Mouse (Mus musculus) liver, embryonic 11.5 days (tissue): ENCODE results near the gene Retreg1. TPM values are rescaled to one million over a fixed set of nuclear protein-coding genes. Genes with fewer than 3 reads are reported as not detected.

ENCODE experiments used
- ATAC-seq: fragments of 200-750 bp; cut with Nextera tagmentation; replicated peaks from 2 replicates; pipeline ENCODE4 v1.8.0; 2017; ENCODE audit warnings: moderate number of reproducible peaks, mild to moderate bottlenecking, moderate TSS enrichment, moderate library complexity; ENCODE audit not compliant: low FRiP score
- DNase-seq: peaks from one replicate; pipeline ENCODE4 v3.0.0-alpha.2; 2017; ENCODE audit warnings: low spot score
- H3K27ac ChIP-seq: fragments of 300-500 bp; sonication (generic); 2 replicates; pipeline ENCODE4 v1.5.1; 2014; ENCODE audit warnings: mild to moderate bottlenecking, low read depth, low read length, control low read depth
- H3K27me3 ChIP-seq: fragments of 300-500 bp; sonication (generic); replicated peaks from 2 replicates; pipeline ENCODE4 v1.6.1; 2014; ENCODE audit warnings: low read length, mixed read lengths; ENCODE audit not compliant: control insufficient read depth, insufficient read depth
- H3K36me3 ChIP-seq: fragments of 300-500 bp; sonication (generic); 2 replicates; pipeline ENCODE4 v1.6.1; 2014; ENCODE audit warnings: mild to moderate bottlenecking, low read length, moderate library complexity, mixed read lengths; ENCODE audit not compliant: control insufficient read depth, insufficient read depth
- H3K4me1 ChIP-seq: fragments of 300-500 bp; sonication (generic); replicated peaks from 2 replicates; pipeline ENCODE4 v1.6.1; 2014; ENCODE audit warnings: low read length, mixed read lengths; ENCODE audit not compliant: control insufficient read depth, insufficient read depth
- H3K4me2 ChIP-seq: fragments of 300-500 bp; sonication (generic); 2 replicates; pipeline ENCODE4 v1.6.1; 2014; ENCODE audit warnings: mild to moderate bottlenecking, control low read depth, moderate library complexity
- H3K4me3 ChIP-seq: fragments of 300-500 bp; sonication (generic); 2 replicates; pipeline ENCODE4 v1.5.1; 2014; ENCODE audit warnings: low read depth, low read length, control low read depth
- H3K9ac ChIP-seq: fragments of 300-500 bp; sonication (generic); 2 replicates; pipeline ENCODE4 v1.6.1; 2014; ENCODE audit warnings: low read depth, low read length, control low read depth
- H3K9me3 ChIP-seq: fragments of 300-500 bp; sonication (generic); 2 replicates; pipeline ENCODE4 v1.6.1; 2016; ENCODE audit warnings: low read length, inconsistent platforms, mixed read lengths; ENCODE audit not compliant: control insufficient read depth
- WGBS: fragments of 180-500 bp; shearing (Covaris S2); extraction: QIAGEN DNeasy Blood & Tissue Kit; methylation state at CpG from one replicate; pipeline ENCODE4 v1.1.7; 2014; 5-methylcytosine and 5-hydroxymethylcytosine counted together
- polyA plus RNA-seq: library from polyadenylated mRNA; unstranded; fragments of >200 nt; fragmentation: Nextera tagmentation; extraction: Ambion mirVana; gene quantifications from 2 replicates; pipeline ENCODE4 v1.2.1, GENCODE M21; 2014

The Retreg1 gene
- polyA plus RNA-seq, 1 experiment from 2014 or later: 1.3 TPM

DNA sequence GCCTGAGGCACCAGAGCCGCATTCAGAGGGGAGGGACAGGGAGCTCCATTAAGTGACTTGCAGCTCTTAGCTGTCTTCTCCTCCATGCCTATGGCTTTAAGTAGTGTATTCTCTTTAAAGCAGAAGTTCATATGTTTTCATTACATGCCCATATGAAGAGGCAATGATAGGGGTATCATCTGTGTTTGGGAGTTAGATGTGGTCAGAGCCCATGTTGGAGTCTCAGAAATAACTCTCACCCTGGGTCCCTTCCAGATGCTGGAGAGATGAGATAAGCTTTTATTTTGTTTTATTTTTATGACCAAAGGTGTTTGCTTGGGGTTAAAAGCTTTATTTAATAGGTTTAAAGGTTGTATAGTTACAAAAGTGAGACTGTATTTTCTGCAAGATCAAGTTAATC is 67.9 kb downstream of the Retreg1 start:
- no peak overlapping the region for H3K27ac ChIP-seq

DNA sequence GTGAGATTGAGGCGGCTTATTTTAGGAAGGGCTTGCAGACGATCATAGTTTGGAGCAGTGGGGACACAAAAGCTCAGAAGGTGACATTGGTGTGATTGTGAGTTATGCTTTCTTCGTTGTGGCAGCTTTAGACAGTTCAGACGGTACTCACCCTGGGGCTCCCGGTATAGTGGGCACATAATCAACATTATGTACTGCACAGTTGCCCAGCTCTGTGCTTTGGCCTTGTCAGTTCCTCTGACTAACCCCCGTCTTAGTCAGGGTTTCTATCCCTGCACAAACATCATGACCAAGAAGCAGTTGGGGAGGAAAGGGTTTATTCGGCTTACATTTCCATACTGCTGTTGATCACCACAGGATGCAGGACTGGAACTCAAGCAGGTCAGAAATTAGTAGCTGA is 69.9 kb downstream of the Retreg1 start:
- Histone ChIP-seq H3K36me3 (no peaks in the 10 kb centered on the region), H3K27ac (no peak overlapping the region)

More for the DNA sequence above, 67.9 kb downstream of the Retreg1 start:
- 81% methylated on average over 1 of the region's 1 CpGs for WGBS
- Histone ChIP-seq H3K4me3 (no peak overlapping the region), H3K27me3 (no peaks in the 10 kb centered on the region), H3K4me2 (no peak overlapping the region; the same call in 1 of the 2 replicates), H3K9me3 (no peaks in the 10 kb centered on the region), H3K36me3 (no peaks in the 10 kb centered on the region), H3K9ac (no peak overlapping the region), H3K4me1 (peaks cover 9% of the 10 kb centered on the region)
- ATAC-seq (no peak), DNase-seq (no peak)

DNA sequence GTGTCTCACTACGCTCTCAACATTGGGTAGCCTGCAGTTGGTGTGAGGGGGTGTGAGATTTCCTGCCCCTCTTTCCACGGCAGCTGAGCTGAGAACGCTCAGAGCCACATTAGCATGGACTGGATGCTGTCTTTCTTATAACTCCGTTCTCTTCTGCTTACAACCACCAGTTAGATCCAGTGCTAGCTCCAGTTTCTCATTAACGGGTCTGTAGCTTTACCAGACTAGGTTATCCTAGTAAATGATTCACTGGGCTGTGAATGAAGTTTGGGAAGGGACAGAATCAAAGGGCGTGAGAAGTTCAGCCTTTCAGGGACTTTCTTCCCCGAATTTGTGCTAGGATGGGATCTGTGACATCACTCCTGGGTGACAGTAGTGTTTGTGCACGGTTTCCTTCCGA is 70.7 kb downstream of the Retreg1 start:
- 70% methylated on average over 9 of the region's 9 CpGs for WGBS
- H3K9ac ChIP-seq: no peak overlapping the region

More for the DNA sequence above, 69.9 kb downstream of the Retreg1 start:
- ATAC-seq (no peak), DNase-seq (no peak)
- Histone ChIP-seq H3K9ac (no peak overlapping the region), H3K4me3 (no peak overlapping the region), H3K9me3 (no peaks in the 10 kb centered on the region), H3K4me2 (no peak overlapping the region), H3K27me3 (no peaks in the 10 kb centered on the region), H3K4me1 (peaks cover 9% of the 10 kb centered on the region)
- 81% methylated on average over 7 of the region's 7 CpGs for WGBS

DNA sequence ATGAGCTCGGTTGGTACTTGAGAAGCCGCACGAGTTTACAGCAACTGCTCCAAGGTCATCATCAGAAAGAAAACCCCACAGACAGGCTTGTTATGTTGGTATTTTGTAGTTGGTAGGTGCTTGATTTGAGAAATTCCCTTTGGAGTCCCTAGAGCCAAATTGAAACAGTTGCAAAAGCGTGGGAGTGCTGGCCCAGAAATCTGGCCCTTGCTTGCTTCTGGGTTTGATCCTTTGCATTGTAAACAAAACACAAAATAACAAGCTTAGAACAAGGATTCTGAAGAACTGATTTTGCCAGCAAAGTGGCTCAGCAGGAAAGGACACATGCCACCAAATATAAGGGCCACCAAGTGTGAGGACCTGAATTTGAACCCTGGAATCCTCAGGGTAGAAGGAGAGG is 71.2 kb downstream of the Retreg1 start:
- Histone ChIP-seq H3K27ac (no peak overlapping the region), H3K4me2 (no peak overlapping the region), H3K27me3 (no peaks in the 10 kb centered on the region), H3K36me3 (no peaks in the 10 kb centered on the region), H3K9me3 (no peaks in the 10 kb centered on the region), H3K4me1 (peaks cover 9% of the 10 kb centered on the region), H3K9ac (no peak overlapping the region), H3K4me3 (no peak overlapping the region)
- no peak for ATAC-seq
- 80% methylated on average over 4 of the region's 4 CpGs for WGBS
- DNase-seq: no peak

More for the DNA sequence above, 70.7 kb downstream of the Retreg1 start:
- Histone ChIP-seq H3K9me3 (no peaks in the 10 kb centered on the region), H3K27ac (no peak overlapping the region), H3K36me3 (no peaks in the 10 kb centered on the region), H3K4me1 (peaks cover 9% of the 10 kb centered on the region), H3K4me3 (no peak overlapping the region), H3K4me2 (no peak overlapping the region), H3K27me3 (no peaks in the 10 kb centered on the region)
- ATAC-seq (no peak), DNase-seq (no peak)

DNA sequence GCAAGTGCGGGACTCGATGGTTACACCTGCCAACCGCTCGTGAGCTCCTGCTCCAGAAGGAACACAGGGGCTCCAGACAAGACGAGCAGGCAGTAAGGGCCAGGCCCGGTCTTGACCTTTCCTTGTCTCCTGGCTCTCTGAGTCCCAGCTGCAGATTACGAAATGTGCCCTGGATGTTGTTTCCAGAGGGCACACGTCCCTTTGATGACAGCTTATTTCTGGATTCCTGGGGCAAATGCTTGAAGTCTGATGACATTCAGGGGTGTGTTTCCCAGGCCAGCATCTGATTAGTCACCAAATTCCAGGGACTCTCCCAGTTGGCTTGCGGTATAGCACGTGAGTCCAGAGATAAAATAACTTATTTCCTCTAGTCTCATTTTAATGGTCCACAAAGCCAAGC is 72.0 kb downstream of the Retreg1 start:
- Histone ChIP-seq H3K27me3 (no peaks in the 10 kb centered on the region), H3K4me2 (no peak overlapping the region), H3K27ac (no peak overlapping the region), H3K4me3 (no peak overlapping the region), H3K9ac (no peak overlapping the region), H3K36me3 (no peaks in the 10 kb centered on the region), H3K4me1 (peaks cover 7% of the 10 kb centered on the region), H3K9me3 (no peaks in the 10 kb centered on the region)
- no peak for DNase-seq
- 61% methylated on average over 10 of the region's 10 CpGs for WGBS
- no peak for ATAC-seq

DNA sequence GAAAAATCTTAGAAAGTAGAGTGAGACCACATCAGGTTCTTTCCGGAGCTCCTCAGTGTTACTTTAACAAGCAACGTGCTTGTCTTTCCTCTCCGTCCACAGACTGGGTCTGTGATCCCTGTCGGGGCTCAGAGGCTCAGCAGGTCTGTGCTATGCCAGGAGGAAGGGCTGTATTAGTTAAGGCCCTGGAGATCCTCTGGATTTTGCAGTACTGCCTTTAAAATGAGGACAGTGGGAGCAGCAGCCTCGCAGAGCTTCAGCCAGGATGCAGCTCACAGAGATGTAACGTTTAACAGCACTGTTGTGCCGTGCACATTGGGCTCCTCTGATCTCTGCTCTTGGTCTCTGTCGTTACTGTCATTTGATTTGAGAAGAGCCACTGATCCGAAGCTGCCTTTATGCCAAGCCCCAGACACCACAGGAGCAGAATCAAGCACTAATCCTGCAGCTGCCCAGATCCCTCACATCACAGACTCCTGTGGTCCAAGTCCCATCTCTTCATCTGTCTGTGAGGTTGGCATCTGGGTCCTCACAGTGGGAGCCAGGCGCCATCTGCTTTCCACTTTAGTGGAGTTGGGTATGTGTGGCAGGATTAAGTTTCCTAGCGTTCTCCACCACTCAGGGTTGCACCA is 72.7 kb downstream of the Retreg1 start:
- Histone ChIP-seq H3K9ac (no peak overlapping the region), H3K4me2 (no peak overlapping the region)
- DNase-seq: no peak

DNA sequence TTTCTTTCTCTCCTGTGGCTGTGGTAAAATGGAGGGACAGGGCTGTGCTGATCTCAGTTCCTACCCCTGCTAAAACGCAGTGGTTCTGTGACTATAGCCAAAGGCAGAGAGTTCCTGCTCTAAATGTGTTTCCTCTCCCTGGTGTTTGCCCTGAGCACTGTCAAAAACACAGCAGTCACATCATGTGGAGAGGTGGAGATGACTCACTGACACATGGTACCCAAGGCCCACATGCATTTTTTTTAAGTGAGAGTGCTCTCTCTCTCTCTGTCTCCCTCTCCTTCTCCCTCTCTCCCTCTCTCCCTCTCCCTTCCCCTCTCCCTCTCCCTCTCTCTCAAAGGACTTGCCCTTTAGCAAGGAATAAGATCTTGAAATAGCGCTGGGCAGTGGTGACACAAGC is 73.3 kb downstream of the Retreg1 start:
- ATAC-seq (no peak), DNase-seq (no peak)
- no peak overlapping the region for H3K27ac ChIP-seq
- H3K36me3 ChIP-seq: no peaks in the 10 kb centered on the region
- H3K4me2 ChIP-seq: no peak overlapping the region
- no peaks in the 10 kb centered on the region for H3K27me3 ChIP-seq
- 0 out of 2 replicates have a peak, but pooled peaks cover 3% of the 10 kb centered on the region for H3K4me1 ChIP-seq
- no peaks in the 10 kb centered on the region for H3K9me3 ChIP-seq
- WGBS: 72% methylated on average over 2 of the region's 2 CpGs
- H3K9ac ChIP-seq: no peak overlapping the region
- H3K4me3 ChIP-seq: no peak overlapping the region

More for the DNA sequence above, 72.7 kb downstream of the Retreg1 start:
- H3K4me1 ChIP-seq: peaks cover 5% of the 10 kb centered on the region
- 72% methylated on average over 11 of the region's 11 CpGs for WGBS
- H3K36me3 ChIP-seq: no peaks in the 10 kb centered on the region
- H3K9me3 ChIP-seq: no peaks in the 10 kb centered on the region
- H3K4me3 ChIP-seq: no peak overlapping the region
- H3K27ac ChIP-seq: no peak overlapping the region
- no peak for ATAC-seq
- no peaks in the 10 kb centered on the region for H3K27me3 ChIP-seq

DNA sequence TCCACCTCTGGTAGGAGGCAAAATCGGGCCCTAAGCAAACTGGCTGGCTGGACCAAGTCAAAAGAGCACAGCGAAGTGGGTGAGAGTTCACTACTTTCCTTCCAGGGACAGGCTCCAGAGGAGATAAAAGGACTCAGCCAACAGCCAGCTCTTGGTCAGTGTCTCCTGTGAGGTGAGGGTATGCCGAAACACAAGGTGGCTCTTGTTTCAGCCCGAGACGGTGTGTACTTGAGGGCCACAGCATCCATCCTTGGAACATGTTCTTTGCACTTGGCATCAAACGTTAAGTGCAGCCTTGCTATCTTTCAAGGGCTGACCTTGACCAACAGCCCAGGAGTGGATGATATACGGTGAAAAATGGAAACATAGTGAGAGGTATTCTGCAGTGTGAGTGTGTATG is 75.7 kb downstream of the Retreg1 start:
- Histone ChIP-seq H3K36me3 (no peaks in the 10 kb centered on the region), H3K4me1 (0 out of 2 replicates have a peak, but pooled peaks cover 3% of the 10 kb centered on the region), H3K4me2 (no peak overlapping the region), H3K27ac (no peak overlapping the region), H3K9me3 (no peaks in the 10 kb centered on the region), H3K4me3 (no peak overlapping the region), H3K27me3 (no peaks in the 10 kb centered on the region), H3K9ac (no peak overlapping the region)
- DNase-seq (no peak), ATAC-seq (no peak)
- 83% methylated on average over 7 of the region's 7 CpGs for WGBS

DNA sequence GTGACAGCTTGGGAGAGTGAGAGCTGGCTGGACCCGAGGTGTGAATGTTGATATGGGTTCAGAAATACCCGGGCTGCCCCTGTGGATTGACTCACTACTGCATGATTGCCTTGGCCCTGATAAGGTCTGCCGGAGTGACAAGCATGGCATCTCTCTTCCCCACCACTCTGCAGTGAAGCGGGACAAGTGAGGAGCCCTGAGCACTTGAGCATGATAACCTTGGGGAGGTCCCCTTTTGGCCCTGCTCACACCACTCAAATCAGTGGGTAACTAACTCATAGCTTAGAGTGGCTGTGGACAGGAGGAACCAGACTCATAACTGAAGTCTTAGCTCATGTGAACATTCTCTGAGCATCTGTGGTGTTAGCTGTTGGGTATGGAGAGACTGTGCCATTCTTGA is 77.0 kb downstream of the Retreg1 start:
- Histone ChIP-seq H3K4me1 (0 out of 2 replicates have a peak, but pooled peaks cover 2% of the 10 kb centered on the region), H3K9me3 (no peaks in the 10 kb centered on the region), H3K9ac (no peak overlapping the region), H3K36me3 (no peaks in the 10 kb centered on the region), H3K4me2 (no peak overlapping the region), H3K27ac (no peak overlapping the region), H3K4me3 (no peak overlapping the region), H3K27me3 (no peaks in the 10 kb centered on the region)
- WGBS: 41% methylated on average over 4 of the region's 4 CpGs
- no peak for DNase-seq
- ATAC-seq: no peak
